Mouse (Mus musculus): Measurements from ENCODE around the gene Ube2n.

The Ube2n gene

DNA sequence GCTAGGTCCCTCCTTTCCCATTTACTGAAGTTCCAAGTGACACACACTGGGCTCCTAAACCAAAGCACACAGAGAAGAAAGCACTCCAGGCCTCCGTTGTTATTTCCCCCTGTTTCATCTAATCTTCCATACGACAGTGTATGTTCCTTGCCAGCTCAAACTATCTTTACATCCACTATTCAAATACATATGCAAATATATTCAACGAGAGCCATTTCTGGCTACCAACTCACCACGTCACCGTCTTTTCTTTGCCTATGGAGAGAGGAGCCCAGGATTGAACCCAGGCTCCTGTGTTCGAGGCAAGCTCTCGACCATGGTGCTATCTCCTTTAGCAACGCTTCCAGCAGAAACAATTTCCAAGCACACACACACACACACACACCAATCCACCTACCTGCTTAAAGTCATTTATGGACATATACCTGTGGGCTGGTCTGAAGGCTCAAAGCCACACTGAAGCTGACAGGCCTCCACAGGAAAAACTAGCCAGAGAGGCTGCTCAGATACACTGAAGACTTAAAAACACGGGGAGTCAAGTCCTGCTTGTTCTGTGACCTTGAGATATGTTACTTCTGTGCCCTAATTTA lies 45.5 kb downstream of the Ube2n start:
- DNase-seq = no peak

- no peak for DNase-seq
Observed at GRCm38 (mm10) chr10:95561616-95562015, 46.7 kb downstream of the Ube2n start.

- no peak for DNase-seq
Observed at GRCm38 (mm10) chr10:95562395-95562794, 47.5 kb downstream of the Ube2n start.

DNA sequence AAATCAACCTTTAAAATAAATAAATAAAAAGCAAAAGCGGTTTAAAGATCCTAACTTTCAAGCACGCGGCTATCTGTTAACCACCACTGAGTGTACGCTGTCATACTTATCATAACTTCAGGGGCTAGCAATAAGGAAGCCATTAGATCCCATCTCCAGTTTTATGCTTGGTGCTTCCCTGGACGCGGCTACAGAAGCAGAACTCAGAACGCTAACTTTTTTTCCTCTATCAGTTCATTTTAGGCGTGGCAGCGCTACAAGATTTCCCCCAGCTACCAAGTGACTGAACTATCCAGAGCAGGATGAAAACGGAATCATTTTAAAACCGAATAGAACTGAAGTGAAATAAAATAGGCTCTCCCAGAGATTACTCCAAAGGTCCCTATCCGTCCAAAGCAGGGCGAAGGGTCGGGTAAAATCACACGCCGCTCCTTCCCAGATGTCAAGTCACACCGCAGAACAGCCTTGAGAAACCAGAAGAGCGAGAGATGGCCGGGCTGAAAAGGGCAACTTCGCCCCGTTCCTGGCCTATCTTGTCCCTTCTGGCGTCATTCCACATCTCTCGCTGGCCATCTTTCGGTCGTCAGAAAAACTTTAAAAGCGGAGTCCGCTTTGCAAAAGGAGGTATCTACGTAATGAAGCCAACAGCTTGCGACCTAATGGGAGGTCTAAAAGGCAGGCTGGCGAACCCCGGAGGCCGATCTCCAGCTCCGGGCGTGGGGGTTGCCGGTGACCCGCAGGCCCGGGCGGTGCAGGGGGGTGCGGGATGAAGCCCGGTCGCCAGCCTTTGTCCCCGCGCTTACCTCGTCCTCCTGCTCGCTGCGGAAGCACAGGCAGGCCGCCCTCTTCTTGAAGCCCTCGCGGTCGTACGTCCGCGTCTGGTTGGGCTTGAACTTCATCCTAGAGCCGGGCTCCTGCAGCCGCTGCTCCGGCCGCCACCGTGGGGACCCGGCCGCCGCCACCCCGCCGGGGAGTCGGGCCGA lies 48.2 kb downstream of the Ube2n start:
- DNase-seq = peak; percentile 55 to 67

- peak; percentile 85 to 95 for DNase-seq
Observed at GRCm38 (mm10) chr10:95563851-95564845, 49.2 kb downstream of the Ube2n start, which contains the start of gene Nudt4. Gene Nudt4 (minus strand): TSS chr10:95564146.

DNA sequence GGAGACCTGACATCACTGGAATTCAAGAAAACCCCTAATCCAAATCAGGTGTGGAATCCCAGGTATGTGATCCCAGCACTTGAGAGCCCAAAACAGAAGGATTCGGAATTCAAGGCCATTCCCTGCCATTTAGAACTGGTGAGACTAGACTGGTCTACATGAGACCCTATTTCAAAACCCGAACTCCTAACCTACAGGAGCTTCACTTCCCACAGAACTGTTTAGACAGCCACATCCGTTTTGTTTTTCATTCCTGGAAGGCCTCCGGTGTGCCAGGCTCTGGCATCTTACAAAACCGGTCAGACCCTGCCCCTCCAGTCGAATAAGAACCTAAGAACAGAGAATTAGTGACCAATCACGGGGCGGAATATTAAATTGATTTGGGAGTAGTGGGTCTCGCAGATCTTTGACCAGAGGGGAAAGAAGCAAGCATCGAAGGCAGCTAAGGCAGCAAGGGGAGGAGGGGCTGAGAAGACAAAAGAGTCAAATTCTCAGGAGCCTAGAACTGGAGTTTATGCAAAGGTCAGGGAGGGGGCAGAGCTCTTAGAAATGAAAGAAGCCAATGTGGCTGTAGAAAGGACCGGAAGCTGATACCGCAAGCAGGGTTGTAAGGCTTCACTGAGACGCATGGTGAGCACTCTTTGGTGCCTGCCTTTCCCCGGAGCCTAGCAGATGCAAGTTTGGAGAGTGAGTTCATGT lies 50.4 kb downstream of the Ube2n start:
- peak in 1 of 2 experiments; percentile 19 for DNase-seq

DNA sequence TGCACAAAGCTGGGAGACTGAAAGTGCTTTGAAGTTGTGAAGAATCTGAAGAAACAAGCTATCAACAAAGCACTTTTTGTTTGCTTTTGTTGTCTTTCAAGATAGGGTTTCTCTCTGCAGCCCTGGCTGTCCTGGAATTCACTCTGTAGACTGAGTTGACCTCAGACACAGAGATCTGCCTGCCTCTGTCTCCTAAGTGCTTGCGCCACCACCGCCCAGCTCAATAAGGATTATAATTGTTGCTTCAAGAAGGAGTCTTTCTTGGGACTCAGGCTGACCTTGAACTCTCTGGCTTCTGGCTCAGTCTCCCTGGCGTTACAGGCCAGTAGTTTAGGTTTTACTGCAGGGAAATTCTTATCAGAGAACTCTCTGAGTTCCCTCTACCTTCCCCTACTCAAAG lies 51.8 kb downstream of the Ube2n start:
- DNase-seq = no peak

DNA sequence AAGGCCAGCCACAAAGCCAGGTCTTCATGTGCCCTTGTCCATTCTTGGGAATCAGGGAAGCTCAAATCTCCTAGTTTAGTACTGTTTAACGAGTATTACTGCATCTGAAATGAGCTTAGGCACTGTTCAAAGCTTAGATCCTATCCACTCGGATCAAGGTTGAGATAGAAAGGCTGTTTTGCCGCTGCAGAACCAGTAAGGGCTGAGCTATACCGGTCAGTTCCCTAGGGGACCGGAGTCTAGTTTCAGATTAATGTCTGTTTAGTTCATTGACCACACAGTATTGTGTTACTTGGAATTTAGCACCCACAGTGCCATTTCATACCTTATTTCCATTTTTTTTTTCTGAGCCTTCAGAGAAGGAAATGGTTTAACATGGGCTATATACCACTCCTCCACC lies 52.6 kb downstream of the Ube2n start:
- DNase-seq = peak in 1 of 2 experiments; percentile 40

- DNase-seq = no peak
Observed at GRCm38 (mm10) chr10:95568016-95568415, 53.1 kb downstream of the Ube2n start.

DNA sequence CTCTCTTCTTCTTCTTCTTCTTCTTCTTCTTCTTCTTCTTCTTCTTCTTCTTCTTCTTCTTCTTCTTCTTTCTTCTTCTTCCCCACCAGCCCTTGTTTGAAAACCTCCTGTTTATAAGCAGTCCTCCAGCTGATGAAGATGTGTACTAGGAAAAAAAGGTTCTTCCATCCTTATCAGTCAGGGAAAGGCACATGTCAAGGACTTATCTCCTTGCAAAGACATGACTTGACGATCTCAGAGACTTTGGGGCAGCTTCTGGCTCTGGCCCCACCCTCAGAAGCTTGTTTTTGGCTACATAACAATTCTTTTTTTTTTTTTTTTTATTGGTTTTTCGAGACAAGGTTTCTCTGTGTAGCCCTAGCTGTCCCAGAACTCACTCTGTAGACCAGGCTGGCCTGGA lies 54.5 kb downstream of the Ube2n start:
- DNase-seq = no peak

DNA sequence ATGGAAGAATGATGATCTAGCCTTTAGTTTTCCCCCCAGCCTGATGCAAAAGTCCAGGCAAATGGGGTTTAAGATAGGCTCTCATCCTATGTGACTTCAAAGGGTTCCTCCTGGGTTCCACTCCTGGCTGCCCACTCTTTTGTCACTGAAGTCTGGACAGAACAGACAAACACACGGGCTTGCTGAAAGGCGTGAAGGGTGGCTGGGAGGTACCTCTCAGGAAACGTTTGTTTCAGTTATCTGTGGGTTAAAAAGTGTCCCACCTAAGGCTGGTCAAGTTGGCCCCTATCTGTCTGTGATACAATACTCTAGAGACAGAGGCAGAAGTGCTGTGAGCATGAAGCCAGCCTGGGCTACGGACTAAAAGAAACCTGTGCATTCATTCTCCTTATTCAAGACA lies 60.0 kb downstream of the Ube2n start:
- DNase-seq = no peak

DNA sequence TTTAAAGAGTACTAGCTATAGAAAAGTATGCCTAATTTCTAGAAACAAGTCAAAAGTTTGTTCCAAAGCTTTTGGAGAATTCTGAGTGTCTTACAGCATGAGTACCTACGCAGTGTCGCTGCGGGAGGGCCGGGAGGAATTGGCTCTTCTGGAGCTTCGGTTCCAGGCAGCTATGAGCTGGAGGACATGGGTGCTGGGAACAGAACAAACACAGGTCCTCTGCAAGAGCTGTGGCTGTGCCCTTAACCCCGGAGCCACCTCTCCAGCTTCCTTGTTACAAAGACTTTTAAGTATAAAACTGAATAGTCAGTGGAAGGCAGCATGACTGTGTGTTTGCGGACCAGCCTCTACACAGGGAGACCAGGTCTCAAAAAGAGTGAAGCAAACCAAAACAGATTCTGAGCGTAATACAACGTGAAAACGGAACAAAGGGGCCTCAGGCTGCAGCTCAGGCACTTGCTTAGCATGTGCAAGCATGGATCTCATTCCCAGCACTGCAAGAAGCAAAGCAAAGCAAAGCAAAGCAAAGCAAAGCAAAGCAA lies 61.0 kb downstream of the Ube2n start:
- DNase-seq = no peak

DNA sequence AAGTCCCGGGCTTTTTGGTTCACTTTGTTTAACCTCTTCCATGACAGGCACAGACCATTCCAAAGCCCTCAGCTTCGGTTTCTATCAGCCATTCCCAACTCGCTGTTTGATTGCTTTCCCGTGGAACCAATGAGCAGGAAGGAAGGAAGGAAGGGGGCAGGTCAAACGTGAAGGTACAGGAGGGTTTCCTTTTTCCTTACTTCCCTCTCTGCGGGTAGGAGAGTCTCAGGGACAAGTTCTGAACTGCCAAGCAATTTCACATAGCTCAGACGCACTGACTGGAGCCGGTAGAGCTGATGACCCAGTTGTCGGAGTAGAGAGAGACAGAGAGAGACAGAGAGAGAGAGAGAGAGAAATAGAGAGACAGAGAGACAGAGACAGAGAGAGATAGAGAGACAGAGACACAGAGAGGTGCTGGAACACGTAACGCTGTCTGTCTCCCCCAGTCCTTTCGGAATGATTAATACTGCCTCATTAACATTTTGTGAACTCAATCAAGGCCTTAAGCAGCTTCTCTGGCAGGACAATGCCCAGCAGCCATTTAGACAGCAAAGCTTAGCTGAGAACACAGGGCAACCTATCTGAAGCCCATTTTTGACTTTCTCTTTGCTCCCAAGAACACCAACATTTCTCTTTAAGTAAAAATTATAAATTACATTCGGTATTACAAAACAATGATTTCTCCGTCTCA lies 62.1 kb downstream of the Ube2n start:
- DNase-seq = peak in 1 of 2 experiments; percentile 45

DNA sequence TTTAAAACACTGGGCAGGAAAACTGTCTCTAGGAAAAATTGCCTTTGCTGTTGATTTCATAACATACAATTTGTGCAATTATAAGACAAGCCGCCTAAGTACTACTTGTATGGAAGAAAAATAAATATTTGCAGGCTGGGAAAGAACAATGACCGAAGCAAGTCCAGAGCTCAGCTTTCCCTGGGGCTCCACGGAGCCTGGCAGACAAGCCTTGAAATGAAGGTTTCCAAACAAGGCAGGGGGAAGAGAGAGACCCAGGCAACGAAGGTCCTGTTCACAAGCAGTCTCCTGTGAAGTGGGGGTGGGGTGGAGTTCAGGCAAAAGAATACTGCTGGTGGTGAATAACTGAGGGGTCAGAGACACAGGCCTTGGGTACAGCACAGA lies 62.6 kb downstream of the Ube2n start:
- DNase-seq = no peak

DNA sequence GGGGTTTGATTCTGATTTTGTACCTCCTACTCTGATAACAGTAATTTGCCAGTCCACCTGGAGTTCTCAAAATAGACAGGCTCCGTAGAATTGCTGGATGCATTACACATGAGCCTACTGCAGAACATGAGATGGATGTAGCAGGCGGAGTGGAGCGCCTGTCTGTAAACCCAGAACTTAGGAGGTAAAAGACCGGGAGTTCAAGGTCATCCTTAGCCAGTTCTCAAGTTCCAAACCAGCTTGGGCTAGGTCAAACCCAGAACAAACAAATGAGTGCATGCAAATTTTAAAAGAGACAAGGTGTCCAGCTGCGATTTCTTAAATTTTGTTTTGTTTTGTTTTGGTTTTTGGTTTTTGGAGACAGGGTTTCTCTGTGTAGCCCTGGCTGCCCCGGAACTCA lies 70.6 kb downstream of the Ube2n start:
- DNase-seq = no peak

- no peak for DNase-seq
Observed at GRCm38 (mm10) chr10:95587509-95588220, 72.7 kb downstream of the Ube2n start.

DNA sequence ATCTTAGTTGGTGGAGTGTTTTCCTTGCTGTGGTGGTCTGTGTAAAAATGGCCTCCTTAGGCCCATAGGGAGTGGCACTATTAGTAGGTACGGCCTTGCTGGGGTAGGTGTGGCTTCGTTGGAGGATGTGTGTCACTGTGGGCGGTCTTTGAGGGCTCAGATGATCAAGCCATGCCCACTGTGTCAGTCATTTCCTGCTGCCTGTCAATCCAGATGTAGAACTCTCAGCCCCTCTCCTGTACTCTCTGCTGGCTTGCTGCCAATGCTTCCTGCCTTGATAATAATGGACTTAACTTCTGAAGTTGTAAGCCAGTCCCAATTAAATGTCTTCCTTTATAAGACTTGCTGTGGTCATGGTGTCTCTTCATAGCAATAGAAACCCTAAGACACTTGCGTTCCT lies 74.3 kb downstream of the Ube2n start:
- peak in 1 of 2 experiments; percentile 16 for DNase-seq

DNA sequence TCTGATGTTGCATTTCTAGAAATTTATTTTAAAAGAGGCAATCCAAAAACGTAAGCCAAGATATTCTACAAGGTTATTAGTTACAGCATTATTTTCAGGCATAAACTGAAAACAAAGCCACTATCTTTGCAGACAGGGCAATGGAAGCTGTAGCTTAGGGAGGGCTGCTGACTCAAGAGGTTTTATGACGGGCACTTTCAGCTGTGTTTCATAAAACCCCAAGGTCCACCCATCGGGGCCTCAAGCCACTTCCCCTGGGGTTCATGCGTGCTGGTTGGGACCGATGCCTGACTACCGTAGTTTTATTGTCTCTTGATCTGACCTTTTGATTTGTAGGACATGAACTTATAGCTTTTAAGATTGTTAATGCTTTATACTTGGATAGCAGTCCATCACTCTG lies 75.3 kb downstream of the Ube2n start:
- DNase-seq = no peak

GRCm38 (mm10) chr10:95591257-95591656 lies 76.3 kb downstream of the Ube2n start:
- DNase-seq = peak; percentile 35 to 53

DNA sequence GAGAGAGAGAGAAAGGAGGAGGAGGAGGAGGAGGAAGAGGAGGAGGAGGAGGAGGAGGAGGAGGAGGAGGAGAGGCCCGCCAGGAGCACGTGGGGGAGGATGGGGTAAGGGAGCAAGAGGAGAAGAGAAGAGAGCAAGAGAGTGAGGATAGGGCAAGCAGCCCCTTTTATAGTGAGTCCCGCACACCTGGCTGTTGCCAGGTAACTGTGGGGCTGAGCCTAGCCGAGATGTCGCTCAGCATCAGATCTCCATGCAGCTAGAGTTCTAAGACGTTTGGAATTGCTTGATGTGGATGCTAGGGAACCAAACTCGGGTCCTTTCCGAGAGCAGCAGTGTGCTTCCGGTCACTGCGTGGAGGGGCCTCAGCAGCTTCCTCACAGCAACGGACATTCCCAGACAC lies 79.5 kb downstream of the Ube2n start:
- no peak for DNase-seq
